In genomic region chrX:134684936-134685335, GRCm38 (mm10) we compare ENCODE assay signal across 9 mouse cellular contexts. TPM values are rescaled to one million over a fixed set of nuclear protein-coding genes. Genes with fewer than 3 reads are reported as not detected.
DNase-seq lines count a peak whose midpoint lies in the region; ATAC-seq lines count a peak whose summit lies in the region.
"Had no signal": no experiment of that assay in that cellular context is flagged by ENCODE, and none has a peak within 500 bp of the region (broad histone marks: within the 10 kb centered on the region; RNA-seq: fewer than 3 reads in every experiment).

No protein-coding gene starts in this region.

- H3K4me2 ChIP-seq in intestine, embryonic 14.5 days (ENCODE audit: low read length): peak overlapping the region; percentile 42
- H3K4me2 ChIP-seq in intestine, embryonic 16.5 days (ENCODE audit: low read depth, low read length): no peak overlapping the region
- peak overlapping the region; percentile 39; the same call in 1 of the 2 replicates for H3K4me2 ChIP-seq in forebrain, embryonic 11.5 days (ENCODE audit: low read depth, low read length, severe bottlenecking)
- H3K4me2 ChIP-seq in limb, embryonic 11.5 days (ENCODE audit: low read depth, severe bottlenecking): peak overlapping the region; percentile 32
- H3K4me2 ChIP-seq: liver, embryonic 13.5 days had no signal

- no peaks in the 10 kb centered on the region for H3K4me1 ChIP-seq in intestine, embryonic 14.5 days (replicated peaks; ENCODE audit: control insufficient read depth, insufficient read depth, low read length)
- no peaks in the 10 kb centered on the region for H3K4me1 ChIP-seq in intestine, embryonic 16.5 days (ENCODE audit: control insufficient read depth, insufficient read depth, low read length)
- no peaks in the 10 kb centered on the region for H3K4me1 ChIP-seq in forebrain, embryonic 11.5 days (replicated peaks; ENCODE audit: control insufficient read depth, insufficient read depth, low read length)
- H3K4me1 ChIP-seq in limb, embryonic 11.5 days (ENCODE audit: control insufficient read depth, insufficient read depth, low read length): 0 out of 2 replicates have a peak, but pooled peaks cover 3% of the 10 kb centered on the region
- H3K4me1 ChIP-seq: liver, embryonic 13.5 days had no signal

- H3K27ac ChIP-seq in intestine, embryonic 14.5 days (ENCODE audit: low read depth): peak overlapping the region; percentile 87
- H3K27ac ChIP-seq in intestine, embryonic 16.5 days (ENCODE audit: low read length): no peak overlapping the region
- peak overlapping the region; percentile 87; the same call in 1 of the 2 replicates for H3K27ac ChIP-seq in forebrain, embryonic 11.5 days (ENCODE audit: low read depth, low read length)
- H3K27ac ChIP-seq in limb, embryonic 11.5 days (replicated peaks; ENCODE audit: low read depth, low read length): peak overlapping the region; percentile 26; the same call in 1 of the 2 replicates
- H3K27ac ChIP-seq: liver, embryonic 13.5 days had no signal

- DNase-seq in intestine, embryonic 14.5 days (ENCODE audit: low spot score): peak; percentile 52
- DNase-seq in forebrain, embryonic 11.5 days (ENCODE audit: low spot score): peak; percentile 52
- DNase-seq in limb, embryonic 11.5 days (ENCODE audit: low spot score): peak; percentile 46
- DNase-seq in retina, postnatal 1 day: peak; percentile 15
- DNase-seq in urinary bladder, adult 2 months (ENCODE audit: low spot score): no peak
- no peak for DNase-seq in gastrocnemius, postnatal 36 days
- no peak for DNase-seq in spleen, adult 18-20 months
- DNase-seq: liver, embryonic 13.5 days had no signal

- H3K36me3 ChIP-seq in intestine, embryonic 14.5 days (ENCODE audit: control insufficient read depth, insufficient read depth, low read length): peaks cover 14% of the 10 kb centered on the region
- 0 out of 2 replicates have a peak, but pooled peaks cover 4% of the 10 kb centered on the region for H3K36me3 ChIP-seq in intestine, embryonic 16.5 days (ENCODE audit: control insufficient read depth, insufficient read depth, low read length)
- no peaks in the 10 kb centered on the region for H3K36me3 ChIP-seq in forebrain, embryonic 11.5 days (ENCODE audit: control insufficient read depth, insufficient read depth, low read length)
- no peaks in the 10 kb centered on the region; the same call in 1 of the 2 replicates for H3K36me3 ChIP-seq in limb, embryonic 11.5 days (ENCODE audit: control insufficient read depth, insufficient read depth, low read length)
- H3K36me3 ChIP-seq: liver, embryonic 13.5 days had no signal

- ATAC-seq in intestine, embryonic 14.5 days (replicated peaks; ENCODE audit: low FRiP score, low TSS enrichment, low read depth): no peak
- no peak for ATAC-seq in intestine, embryonic 16.5 days
- no peak for ATAC-seq in forebrain, embryonic 11.5 days (replicated peaks; ENCODE audit: low FRiP score)
- 0 out of 2 replicates have a peak, but pooled peaks have one; percentile 27 for ATAC-seq in limb, embryonic 11.5 days (ENCODE audit: insufficient number of reproducible peaks, low FRiP score, low TSS enrichment, low read depth)

- intact Hi-C loops in gastrocnemius, postnatal 36 days (cut with DNase I): no loop called here

- 37% methylated on average over 5 of the region's 5 CpGs for WGBS in intestine, embryonic 14.5 days
- WGBS in intestine, embryonic 16.5 days: 39% methylated on average over 5 of the region's 5 CpGs
- 29% methylated on average over 5 of the region's 5 CpGs for WGBS in forebrain, embryonic 11.5 days
- 36% methylated on average over 5 of the region's 5 CpGs for WGBS in limb, embryonic 11.5 days

- no peaks in the 10 kb centered on the region for H3K9me3 ChIP-seq in intestine, embryonic 14.5 days (ENCODE audit: control insufficient read depth, low read length)
- H3K9me3 ChIP-seq in intestine, embryonic 16.5 days (ENCODE audit: control insufficient read depth, low read length): no peaks in the 10 kb centered on the region
- H3K9me3 ChIP-seq in forebrain, embryonic 11.5 days (ENCODE audit: control insufficient read depth, low read length): no peaks in the 10 kb centered on the region
- H3K9me3 ChIP-seq in limb, embryonic 11.5 days (ENCODE audit: control insufficient read depth, low read length): no peaks in the 10 kb centered on the region
- H3K9me3 ChIP-seq: liver, embryonic 13.5 days had no signal

- H3K9ac ChIP-seq in intestine, embryonic 14.5 days (ENCODE audit: low read length): 0 out of 2 replicates have a peak overlapping the region, but pooled peaks have one; percentile 22
- no peak overlapping the region for H3K9ac ChIP-seq in intestine, embryonic 16.5 days (ENCODE audit: low read depth, low read length)
- H3K9ac ChIP-seq in forebrain, embryonic 11.5 days (ENCODE audit: low read length): peak overlapping the region; percentile 49
- H3K9ac ChIP-seq in limb, embryonic 11.5 days (ENCODE audit: low read length): peak overlapping the region; percentile 17; the same call in 1 of the 2 replicates
- H3K9ac ChIP-seq: liver, embryonic 13.5 days had no signal

- H3K27me3 ChIP-seq in intestine, embryonic 14.5 days (replicated peaks; ENCODE audit: control insufficient read depth, insufficient read depth, low read length): no peaks in the 10 kb centered on the region
- no peaks in the 10 kb centered on the region for H3K27me3 ChIP-seq in intestine, embryonic 16.5 days (replicated peaks; ENCODE audit: control insufficient read depth, insufficient read depth, low read length)
- no peaks in the 10 kb centered on the region for H3K27me3 ChIP-seq in forebrain, embryonic 11.5 days (ENCODE audit: control insufficient read depth, insufficient read depth, low read length)
- peaks cover 4% of the 10 kb centered on the region; the same call in 1 of the 2 replicates for H3K27me3 ChIP-seq in limb, embryonic 11.5 days (ENCODE audit: control insufficient read depth, insufficient read depth, low read length)

- H3K4me3 ChIP-seq in intestine, embryonic 14.5 days (ENCODE audit: low read depth, low read length): peak overlapping the region; percentile 47
- no peak overlapping the region; the same call in 1 of the 2 replicates for H3K4me3 ChIP-seq in intestine, embryonic 16.5 days (ENCODE audit: low read length)
- H3K4me3 ChIP-seq in forebrain, embryonic 11.5 days (ENCODE audit: low read depth, low read length): peak overlapping the region; percentile 24; the same call in 1 of the 2 replicates
- H3K4me3 ChIP-seq in limb, embryonic 11.5 days (ENCODE audit: low read depth, low read length): peak overlapping the region; percentile 51; the same call in 1 of the 2 replicates
- H3K4me3 ChIP-seq: liver, embryonic 13.5 days had no signal

RNA-seq across cellular contexts. Expression of gene Armcx4, which starts 1.4 kb away (rescaled TPM):
- polyA plus RNA-seq in intestine, embryonic 14.5 days (2014; fragmentation: Nextera tagmentation; extraction: Ambion mirVana): 4.3 and 4.6 TPM in 2 replicates
- 1.8 and 2.1 TPM in 2 replicates for polyA plus RNA-seq in intestine, embryonic 16.5 days (2015; fragmentation: Nextera tagmentation; extraction: Ambion mirVana)
- 6.3 and 6.6 TPM in 2 replicates for polyA plus RNA-seq in forebrain, embryonic 11.5 days (2014; fragmentation: Nextera tagmentation; extraction: Ambion mirVana)
- polyA plus RNA-seq in limb, embryonic 11.5 days (2014; fragmentation: Nextera tagmentation; extraction: Ambion mirVana): 6.3 and 6.9 TPM in 2 replicates
- 1.1 and 2.0 TPM in 2 replicates for polyA plus RNA-seq in urinary bladder, adult 2 months (2012; rRNA removed)
- 10 to 100 TPM in 1 of 2 experiments, 1 to 10 TPM in 1; 8.3 to 13.3 TPM for total RNA-seq in gastrocnemius, postnatal 36 days (2021)

RNA-seq across cellular contexts. Expression of gene Armcx1, which starts 32.8 kb away (rescaled TPM):
- polyA plus RNA-seq in intestine, embryonic 14.5 days (2014; fragmentation: Nextera tagmentation; extraction: Ambion mirVana): 40.7 and 44.5 TPM in 2 replicates
- 34.8 and 36.7 TPM in 2 replicates for polyA plus RNA-seq in intestine, embryonic 16.5 days (2015; fragmentation: Nextera tagmentation; extraction: Ambion mirVana)
- 40.5 and 42.8 TPM in 2 replicates for polyA plus RNA-seq in forebrain, embryonic 11.5 days (2014; fragmentation: Nextera tagmentation; extraction: Ambion mirVana)
- 44.3 and 47.1 TPM in 2 replicates for polyA plus RNA-seq in limb, embryonic 11.5 days (2014; fragmentation: Nextera tagmentation; extraction: Ambion mirVana)
- polyA plus RNA-seq in urinary bladder, adult 2 months (2012; rRNA removed): 21.1 and 22.8 TPM in 2 replicates
- 1 to 10 TPM; 1.7 to 1.9 TPM for total RNA-seq in gastrocnemius, postnatal 36 days (2021)

Comparison
In these comparisons a context has a peak if more than half of its experiments do, and no peak if none do; other contexts are left out.
1. DNase-seq: peak in intestine, embryonic 14.5 days (single experiment), forebrain, embryonic 11.5 days (single experiment), limb, embryonic 11.5 days (single experiment) and retina, postnatal 1 day (single experiment); none in urinary bladder, adult 2 months (single experiment), gastrocnemius, postnatal 36 days (0 of 2) and spleen, adult 18-20 months (0 of 2).